ENCODE assay signal across 8 mouse cellular contexts in genomic region chr1:74305522-74305921, GRCm38 (mm10). TPM values are rescaled to one million over a fixed set of nuclear protein-coding genes. Genes with fewer than 3 reads are reported as not detected.
DNase-seq lines count a peak whose midpoint lies in the region; ATAC-seq and TF ChIP-seq lines count a peak whose summit lies in the region.

Gene Tmbim1, minus strand, starts transcription at chr1:74305622.

- no peaks in the 10 kb centered on the region for H3K27me3 ChIP-seq in lung, postnatal 0 days (replicated peaks; ENCODE audit: insufficient read depth, low read length)
- no peaks in the 10 kb centered on the region for H3K27me3 ChIP-seq in heart, embryonic 13.5 days (replicated peaks)

- intact Hi-C loops in left cerebral cortex, postnatal 36 days (cut with DNase I) = no loop called here

- DNase-seq in lung, postnatal 0 days (ENCODE audit: low spot score) = no peak
- no peak for DNase-seq in lung, postnatal 25 days (ENCODE audit: low spot score)
- DNase-seq in left cerebral cortex, postnatal 36 days (ENCODE audit: low spot score in 2 of 2) = no peak
- DNase-seq in urinary bladder, postnatal 36 days (ENCODE audit: low spot score in 2 of 2) = no peak
- DNase-seq in MN1 (ENCODE audit: low spot score) = no peak

- H3K4me2 ChIP-seq in lung, postnatal 0 days (replicated peaks; ENCODE audit: low read depth, low read length) = peak within 1 kb of the TSS; percentile 67
- peak within 1 kb of the TSS; percentile 73 for H3K4me2 ChIP-seq in heart, embryonic 13.5 days

- H3K4me3 ChIP-seq in lung, postnatal 0 days (ENCODE audit: low read depth, low read length) = peak within 1 kb of the TSS; percentile 87
- peak within 1 kb of the TSS; percentile 72; the same call in 1 of the 2 replicates for H3K4me3 ChIP-seq in cortical plate, adult 2 months (ENCODE audit: insufficient read depth, low read length)
- H3K4me3 ChIP-seq in heart, embryonic 13.5 days = peak within 1 kb of the TSS; percentile 65
- H3K4me3 ChIP-seq in olfactory bulb, adult 2 months (ENCODE audit: insufficient read depth, low read depth, low read length) = no peak within 1 kb of the TSS

- no peaks in the 10 kb centered on the region for H3K36me3 ChIP-seq in lung, postnatal 0 days (ENCODE audit: insufficient read depth, low read length)
- no peaks in the 10 kb centered on the region for H3K36me3 ChIP-seq in heart, embryonic 13.5 days

- peak within 1 kb of the TSS; percentile 99 for H3K27ac ChIP-seq in lung, postnatal 0 days (ENCODE audit: low read length)
- peak within 1 kb of the TSS; percentile 95; the same call in 1 of the 2 replicates for H3K27ac ChIP-seq in cortical plate, adult 2 months (ENCODE audit: insufficient read depth, low read length)
- H3K27ac ChIP-seq in heart, embryonic 13.5 days (replicated peaks) = peak within 1 kb of the TSS; percentile 88
- no peak within 1 kb of the TSS for H3K27ac ChIP-seq in olfactory bulb, adult 2 months (ENCODE audit: insufficient read depth, low read depth, low read length)

- TF ChIP-seq EP300 in lung, postnatal 0 days (IDR thresholded peaks at IDR 0.05) = no peak

- TF ChIP-seq POLR2A in cortical plate, adult 2 months (IDR thresholded peaks at IDR 0.05; ENCODE audit: extremely low read depth, insufficient read depth, low read length) = no peak
- TF ChIP-seq POLR2A in olfactory bulb, adult 2 months (IDR thresholded peaks at IDR 0.05; ENCODE audit: insufficient read depth, low read depth, low read length) = no peak

- H3K9ac ChIP-seq in lung, postnatal 0 days (replicated peaks; ENCODE audit: low read depth) = peak within 1 kb of the TSS; percentile 97
- H3K9ac ChIP-seq in heart, embryonic 13.5 days = peak within 1 kb of the TSS; percentile 88

- TF ChIP-seq CTCF in lung, postnatal 0 days (IDR thresholded peaks at IDR 0.05) = no peak
- TF ChIP-seq CTCF in cortical plate, adult 2 months (IDR thresholded peaks at IDR 0.05; ENCODE audit: extremely low read depth, insufficient read depth, low read length) = no peak
- no peak for TF ChIP-seq CTCF in olfactory bulb, adult 2 months (IDR thresholded peaks at IDR 0.05; ENCODE audit: insufficient read depth, low read depth, low read length)

- ATAC-seq in lung, postnatal 0 days = no peak
- no peak for ATAC-seq in heart, embryonic 13.5 days (ENCODE audit: extremely low read depth, insufficient number of reproducible peaks, low FRiP score, low TSS enrichment)

- 78% methylated on average over 2 of the region's 2 CpGs for WGBS in lung, postnatal 0 days
- 92% methylated on average over 2 of the region's 2 CpGs for WGBS in heart, embryonic 13.5 days
- WGBS in olfactory bulb, adult 2 months = 93% methylated on average over 2 of the region's 2 CpGs

- H3K9me3 ChIP-seq in lung, postnatal 0 days (ENCODE audit: low read length) = no peaks in the 10 kb centered on the region
- H3K9me3 ChIP-seq in heart, embryonic 13.5 days = no peaks in the 10 kb centered on the region

- H3K4me1 ChIP-seq in lung, postnatal 0 days (ENCODE audit: insufficient read depth, low read depth, low read length) = peaks cover 27% of the 10 kb centered on the region; the same call in 1 of the 2 replicates
- no peaks in the 10 kb centered on the region for H3K4me1 ChIP-seq in cortical plate, adult 2 months (ENCODE audit: control insufficient read depth, insufficient read depth, low read length)
- H3K4me1 ChIP-seq in heart, embryonic 13.5 days = peaks cover 62% of the 10 kb centered on the region
- H3K4me1 ChIP-seq in olfactory bulb, adult 2 months (ENCODE audit: control insufficient read depth, insufficient read depth, low read length) = peaks cover 15% of the 10 kb centered on the region

RNA-seq across cellular contexts. Expression of gene Tmbim1, which starts in this region (rescaled TPM):
- polyA plus RNA-seq in lung, postnatal 0 days (2015; fragmentation: Nextera tagmentation; extraction: Ambion mirVana) = 148 and 149 TPM in 2 replicates
- 35.5 and 46.0 TPM in 2 replicates for polyA plus RNA-seq in cortical plate, adult 2 months (2012; rRNA removed)
- polyA plus RNA-seq in heart, embryonic 13.5 days (2015; fragmentation: Nextera tagmentation; extraction: Ambion mirVana) = 42.0 and 42.7 TPM in 2 replicates
- total RNA-seq in left cerebral cortex, postnatal 36 days (2021) = 10 to 100 TPM; 21.5 to 26.4 TPM
- polyA plus RNA-seq in olfactory bulb, adult 2 months (2012; ENCODE audit: insufficient read depth, insufficient read length, low replicate concordance, missing spikeins) = 36.6 TPM in 1 of 2 replicates, not detected in the other
